Comparison of ENCODE assay signal across 8 mouse cellular contexts in the genomic region with DNA sequence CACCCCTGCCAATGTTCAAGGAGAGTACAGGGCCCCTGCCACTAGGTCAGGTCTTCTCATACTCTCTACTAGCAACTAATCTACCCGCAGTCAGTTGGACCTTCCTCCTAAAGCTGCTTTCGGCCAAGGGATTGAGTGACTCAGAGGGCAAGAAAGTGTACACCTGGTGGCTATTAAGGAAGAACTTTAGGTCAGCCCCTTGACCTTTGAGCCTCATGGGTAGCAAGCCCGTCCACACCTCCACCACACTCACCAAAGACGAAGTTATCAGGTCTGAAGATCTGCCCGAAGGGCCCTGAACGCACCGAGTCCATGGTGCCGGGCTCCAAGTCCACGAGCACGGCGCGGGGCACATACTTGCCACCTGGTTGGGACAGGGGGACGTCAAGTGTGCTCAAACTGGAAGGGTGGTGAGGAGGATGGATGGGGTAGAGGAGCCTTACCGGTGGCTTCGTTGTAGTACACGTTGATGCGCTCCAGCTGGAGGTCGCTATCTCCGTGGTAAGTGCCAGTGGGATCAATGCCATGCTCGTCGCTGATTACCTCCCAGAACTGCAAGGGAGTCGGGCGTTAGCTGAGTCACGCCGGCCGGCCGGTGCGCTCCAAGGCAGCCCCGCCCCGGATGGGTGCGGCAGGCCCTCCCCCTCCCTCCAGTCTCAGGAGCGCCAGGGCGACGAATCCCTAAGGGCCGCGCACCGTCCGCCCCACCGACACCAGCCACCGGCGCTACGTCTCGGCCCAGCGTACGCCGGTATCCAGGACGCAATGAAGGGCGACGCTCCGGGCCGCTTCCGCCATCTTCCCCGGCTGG. TPM values are rescaled to one million over a fixed set of nuclear protein-coding genes. Genes with fewer than 3 reads are reported as not detected.
A peak's percentile ranks its signal among the peaks of the same experiment; 100 is the strongest.
DNase-seq lines count a peak whose midpoint lies in the region; ATAC-seq and TF ChIP-seq lines count a peak whose summit lies in the region.

No protein-coding gene starts in this region.

- peak overlapping the region; percentile 78 for H3K27ac ChIP-seq in bone marrow macrophage, adult 2 months (ENCODE audit: insufficient read depth, low read depth, low read length)
- H3K27ac ChIP-seq in forebrain, embryonic 14.5 days (ENCODE audit: low read depth, low read length): peak overlapping the region; percentile 89

- H3K4me2 ChIP-seq in forebrain, embryonic 14.5 days (ENCODE audit: low read length): peak overlapping the region; percentile 92

- TF ChIP-seq CTCF in bone marrow macrophage, adult 2 months (IDR thresholded peaks at IDR 0.05; ENCODE audit: low read depth, low read length): no peak

- WGBS in forebrain, embryonic 14.5 days: 4% methylated on average over 36 of the region's 53 CpGs

- TF ChIP-seq POLR2A in bone marrow macrophage, adult 2 months (IDR thresholded peaks at IDR 0.05; ENCODE audit: borderline replicate concordance, low read depth, low read length): no peak

- H3K27me3 ChIP-seq in forebrain, embryonic 14.5 days (replicated peaks; ENCODE audit: control insufficient read depth, insufficient read depth, low read length): no peaks in the 10 kb centered on the region

- no peaks in the 10 kb centered on the region for H3K9me3 ChIP-seq in forebrain, embryonic 14.5 days (replicated peaks; ENCODE audit: control insufficient read depth, low read length)

- peak overlapping the region; percentile 86 for H3K9ac ChIP-seq in forebrain, embryonic 14.5 days (ENCODE audit: low read length)

- DNase-seq in ES-CJ7 (ENCODE audit: low read depth, low spot score): peak; percentile 85
- DNase-seq in forebrain, embryonic 14.5 days (ENCODE audit: low spot score): peak; percentile 65
- DNase-seq in heart, postnatal 4 days: peak; percentile 88
- peak; percentile 63 for DNase-seq in left cerebral cortex, adult 11 months (ENCODE audit: low spot score)
- peak; percentile 87 for DNase-seq in lung, postnatal 25 days (ENCODE audit: low spot score)
- DNase-seq in right cerebral cortex, postnatal 14 days: peak; percentile 77
- DNase-seq in urinary bladder, postnatal 10 days (ENCODE audit: low spot score): peak; percentile 46

- peaks cover 11% of the 10 kb centered on the region for H3K4me1 ChIP-seq in bone marrow macrophage, adult 2 months (ENCODE audit: control insufficient read depth, insufficient read depth, low read length)
- peaks cover 12% of the 10 kb centered on the region for H3K4me1 ChIP-seq in forebrain, embryonic 14.5 days (ENCODE audit: control insufficient read depth, insufficient read depth, low read length)

- H3K4me3 ChIP-seq in bone marrow macrophage, adult 2 months (ENCODE audit: insufficient read depth, low read length): peak overlapping the region; percentile 82
- peak overlapping the region; percentile 89 for H3K4me3 ChIP-seq in forebrain, embryonic 14.5 days (ENCODE audit: low read depth, low read length)

- ATAC-seq in forebrain, embryonic 14.5 days: peak; percentile 33

- H3K36me3 ChIP-seq in forebrain, embryonic 14.5 days (ENCODE audit: control insufficient read depth, insufficient read depth, low read length): peaks cover 8% of the 10 kb centered on the region; the same call in 1 of the 2 replicates

RNA-seq across cellular contexts. Expression of a gene that starts 0.6 kb away (rescaled TPM):
- polyA plus RNA-seq in bone marrow macrophage, adult 2 months (2012; ENCODE audit: insufficient read depth, insufficient read length, missing spikeins): 124 and 135 TPM in 2 replicates
- polyA plus RNA-seq in forebrain, embryonic 14.5 days (2014; fragmentation: Nextera tagmentation; extraction: Ambion mirVana): 392 and 409 TPM in 2 replicates
- total RNA-seq in heart, postnatal 4 days (2021): 100 to 1,000 TPM; 415 to 442 TPM

RNA-seq across cellular contexts. Expression of a gene that starts 5.3 kb away (rescaled TPM):
- polyA plus RNA-seq in bone marrow macrophage, adult 2 months (2012; ENCODE audit: insufficient read depth, insufficient read length, missing spikeins): not detected in 2 replicates
- polyA plus RNA-seq in forebrain, embryonic 14.5 days (2014; fragmentation: Nextera tagmentation; extraction: Ambion mirVana): 1.1 TPM in 1 of 2 replicates, not detected in the other
- total RNA-seq in heart, postnatal 4 days (2021): not detected

RNA-seq across cellular contexts. Expression of a gene that starts 9.4 kb away (rescaled TPM):
- polyA plus RNA-seq in bone marrow macrophage, adult 2 months (2012; ENCODE audit: insufficient read depth, insufficient read length, missing spikeins): not detected in 2 replicates
- not detected in 2 replicates for polyA plus RNA-seq in forebrain, embryonic 14.5 days (2014; fragmentation: Nextera tagmentation; extraction: Ambion mirVana)
- total RNA-seq in heart, postnatal 4 days (2021): not detected

RNA-seq across cellular contexts. Expression of a gene that starts 10.3 kb away (rescaled TPM):
- not detected in 2 replicates for polyA plus RNA-seq in bone marrow macrophage, adult 2 months (2012; ENCODE audit: insufficient read depth, insufficient read length, missing spikeins)
- 0.10 TPM in 1 of 2 replicates, not detected in the other for polyA plus RNA-seq in forebrain, embryonic 14.5 days (2014; fragmentation: Nextera tagmentation; extraction: Ambion mirVana)
- not detected for total RNA-seq in heart, postnatal 4 days (2021)

RNA-seq across cellular contexts. Expression of a gene that starts 12.6 kb away (rescaled TPM):
- polyA plus RNA-seq in bone marrow macrophage, adult 2 months (2012; ENCODE audit: insufficient read depth, insufficient read length, missing spikeins): 33.3 and 35.7 TPM in 2 replicates
- polyA plus RNA-seq in forebrain, embryonic 14.5 days (2014; fragmentation: Nextera tagmentation; extraction: Ambion mirVana): 68.8 and 73.5 TPM in 2 replicates
- 10 to 100 TPM; 43.4 to 44.5 TPM for total RNA-seq in heart, postnatal 4 days (2021)

Comparison
In these comparisons a context has a peak if more than half of its experiments do, and no peak if none do; other contexts are left out.
1. Peak in every context shown above with its lines: DNase-seq, ATAC-seq, H3K4me3 ChIP-seq and H3K27ac ChIP-seq.